Mouse (Mus musculus) cerebellum, adult 2 months (tissue): ENCODE results near the gene Gm20425.
A peak's percentile ranks its signal among the peaks of the same experiment; 100 is the strongest.

Source experiments
- CTCF ChIP-seq: fragments of 200-500 bp; IDR thresholded peaks from 2 replicates; pipeline ENCODE4 v1.5.1; 2011; ENCODE audit warnings: low read depth, mild to moderate bottlenecking, control low read depth, low read length, moderate library complexity, borderline replicate concordance; ENCODE audit not compliant: insufficient read depth
- POLR2A ChIP-seq: fragments of 200-500 bp; IDR thresholded peaks from 2 replicates; pipeline ENCODE4 v1.6.1; 2011; ENCODE audit warnings: low read length, control low read depth, borderline replicate concordance; ENCODE audit not compliant: insufficient read depth

GRCm38 (mm10) chr9:103225464-103225863 is 4.6 kb downstream of the Gm20425 start:
- no peak for TF ChIP-seq POLR2A
- peak; percentile 22; the same call in 1 of the 2 replicates for TF ChIP-seq CTCF
